Mouse (Mus musculus) kidney, adult 2 months (tissue): ENCODE measurements around the gene Cldn14. TPM values are rescaled to one million over a fixed set of nuclear protein-coding genes. Genes with fewer than 3 reads are reported as not detected.
A peak's percentile ranks its signal among the peaks of the same experiment; 100 is the strongest.

Experiments used
- DNase-seq: peaks from one replicate; pipeline ENCODE4 v3.0.0; 2021
- H3K27ac ChIP-seq: fragments of 200-500 bp; 2 replicates; pipeline ENCODE4 v1.5.1; 2012; ENCODE audit warnings: low read depth, low read length, control low read depth, inconsistent platforms; ENCODE audit not compliant: insufficient read depth
- H3K27me3 ChIP-seq: fragments of 200-500 bp; replicated peaks from 2 replicates; pipeline ENCODE4 v1.6.1; 2012; ENCODE audit warnings: mild to moderate bottlenecking, moderate library complexity, low read length, inconsistent platforms; ENCODE audit not compliant: control insufficient read depth, insufficient read depth
- H3K36me3 ChIP-seq: fragments of 200-500 bp; 2 replicates; pipeline ENCODE4 v1.6.1; 2012; ENCODE audit warnings: mild to moderate bottlenecking, moderate library complexity, low read length, inconsistent platforms; ENCODE audit not compliant: control insufficient read depth, insufficient read depth
- H3K4me1 ChIP-seq: fragments of 200-500 bp; 2 replicates; pipeline ENCODE4 v1.6.1; 2011; ENCODE audit warnings: low read length; ENCODE audit not compliant: control insufficient read depth, insufficient read depth
- H3K4me3 ChIP-seq: fragments of 200-500 bp; 2 replicates; pipeline ENCODE4 v1.5.1; 2011; ENCODE audit warnings: mild to moderate bottlenecking, low read depth, low read length, control low read depth; ENCODE audit not compliant: insufficient read depth
- CTCF ChIP-seq: fragments of 200-500 bp; conservative IDR thresholded peaks from 2 replicates; pipeline ENCODE4 v1.5.1; 2011; ENCODE audit warnings: low read depth, mild to moderate bottlenecking, control low read depth, low read length, moderate library complexity, mixed read lengths; ENCODE audit not compliant: insufficient read depth, insufficient read length
- POLR2A ChIP-seq: fragments of 200-500 bp; IDR thresholded peaks from one replicate; pipeline ENCODE4 v1.6.1; 2011; ENCODE audit warnings: low read depth, low read length, control low read depth
- WGBS: fragments of 180-500 bp; shearing (Covaris S2); methylation state at CpG from one replicate; pipeline ENCODE4 v1.1.7; 2018; 5-methylcytosine and 5-hydroxymethylcytosine counted together
- polyA plus RNA-seq: library from polyadenylated mRNA; depleted of rRNA; stranded (reverse); fragments of >200 nt; gene quantifications from 2 replicates; pipeline ENCODE4 v1.2.3, GENCODE M21; 2012

Cldn14 gene
- polyA plus RNA-seq, 1 experiment: 0.38 TPM

DNA sequence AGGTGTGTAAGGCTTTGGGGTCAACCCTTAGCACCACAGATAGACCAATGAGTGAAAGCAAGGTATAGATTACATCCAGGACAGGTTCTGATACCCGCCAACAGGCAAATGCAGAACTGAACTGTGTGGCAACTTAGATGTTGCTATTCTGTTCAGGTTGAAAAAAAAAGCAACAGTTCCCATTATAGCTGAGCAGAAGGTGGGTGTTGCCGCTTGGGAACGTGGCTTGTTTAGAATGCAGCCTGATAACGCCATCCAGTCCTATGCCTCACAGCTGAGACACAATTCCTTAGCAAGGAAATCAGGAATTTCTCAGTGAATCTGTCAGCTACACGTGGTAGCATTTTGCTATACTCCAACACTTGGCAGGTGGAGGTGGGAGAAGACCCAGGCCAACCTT lies 115.4 kb downstream of the Cldn14 start:
- TF ChIP-seq POLR2A (no peak), CTCF (no peak)
- 93% methylated on average over 5 of the region's 5 CpGs for WGBS
- Histone ChIP-seq H3K4me1 (no peaks in the 10 kb centered on the region), H3K27ac (no peak overlapping the region), H3K36me3 (no peaks in the 10 kb centered on the region), H3K4me3 (no peak overlapping the region), H3K27me3 (no peaks in the 10 kb centered on the region)
- no peak for DNase-seq

GRCm38 (mm10) chr16:93890948-93891604 lies 117.6 kb downstream of the Cldn14 start:
- no peak overlapping the region for H3K4me3 ChIP-seq
- H3K27ac ChIP-seq: no peak overlapping the region
- H3K36me3 ChIP-seq: no peaks in the 10 kb centered on the region
- WGBS: 79% methylated on average over 12 of the region's 12 CpGs
- H3K4me1 ChIP-seq: no peaks in the 10 kb centered on the region
- no peak for DNase-seq
- TF ChIP-seq POLR2A: no peak
- no peak for TF ChIP-seq CTCF
- no peaks in the 10 kb centered on the region for H3K27me3 ChIP-seq

- H3K36me3 ChIP-seq: no peaks in the 10 kb centered on the region
Measured at GRCm38 (mm10) chr16:93888481-93888880, 120.2 kb downstream of the Cldn14 start.

DNA sequence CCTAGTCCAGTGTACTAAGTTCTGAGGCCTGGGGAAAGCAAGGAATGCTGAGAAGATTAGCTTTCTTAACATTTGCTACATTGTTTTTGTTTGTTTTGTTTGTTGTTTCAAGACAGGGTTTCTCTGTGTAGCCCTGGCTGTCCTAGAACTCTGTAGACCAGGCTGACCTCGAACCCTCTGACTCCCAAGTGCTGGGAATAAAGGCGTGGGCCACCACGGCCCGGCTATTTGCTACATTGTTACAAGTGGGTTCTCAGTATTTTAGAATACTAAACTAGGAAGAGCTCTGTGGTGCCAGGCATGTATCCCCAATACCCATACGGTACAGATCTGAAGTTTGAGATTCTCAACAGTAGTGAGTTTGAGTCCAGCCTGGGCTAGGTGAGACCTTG lies 123.9 kb downstream of the Cldn14 start:
- no peaks in the 10 kb centered on the region for H3K27me3 ChIP-seq
- TF ChIP-seq CTCF (no peak), POLR2A (no peak)
- 60% methylated on average over 5 of the region's 5 CpGs for WGBS
- no peak for DNase-seq
- no peaks in the 10 kb centered on the region for H3K36me3 ChIP-seq
- H3K27ac ChIP-seq: no peak overlapping the region
- H3K4me1 ChIP-seq: no peaks in the 10 kb centered on the region; the same call in 1 of the 2 replicates
- H3K4me3 ChIP-seq: peak overlapping the region; percentile 65; the same call in 1 of the 2 replicates

More at GRCm38 (mm10) chr16:93888481-93888880, 120.2 kb downstream of the Cldn14 start:
- Histone ChIP-seq H3K27ac (no peak overlapping the region), H3K4me1 (no peaks in the 10 kb centered on the region; the same call in 1 of the 2 replicates), H3K27me3 (no peaks in the 10 kb centered on the region), H3K4me3 (no peak overlapping the region)
- DNase-seq: no peak
- TF ChIP-seq POLR2A (no peak), CTCF (no peak)
- WGBS: 91% methylated on average over 6 of the region's 6 CpGs

DNA sequence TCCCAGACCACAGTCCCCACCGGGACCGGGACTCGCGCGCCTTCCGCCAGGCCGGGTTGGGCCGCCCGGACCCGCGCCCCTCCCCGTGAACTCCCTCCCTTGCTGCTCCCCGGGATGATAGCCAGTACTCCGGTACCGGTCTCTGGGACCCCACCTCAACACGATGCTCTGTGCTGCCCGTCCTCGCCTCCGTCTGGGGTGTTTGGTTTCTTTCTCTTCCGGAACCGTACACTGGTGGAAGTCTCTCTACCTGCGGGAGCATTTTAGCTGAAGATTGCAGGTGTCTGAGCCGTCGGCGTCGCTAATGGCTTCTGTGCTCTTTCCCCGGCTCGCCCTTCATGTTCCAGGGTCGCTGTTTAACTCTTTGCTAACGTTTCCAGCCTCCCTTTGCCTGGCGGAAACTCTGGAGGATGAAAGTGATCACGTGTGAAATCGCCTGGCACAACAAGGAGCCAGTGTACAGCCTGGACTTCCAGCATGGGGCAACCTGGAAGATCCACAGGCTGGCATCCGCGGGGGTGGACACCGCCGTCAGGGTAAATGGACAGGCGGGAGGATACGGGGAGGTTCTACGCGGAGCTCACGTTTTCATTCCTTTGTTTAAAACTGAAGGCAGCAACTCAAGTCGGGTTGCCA lies 124.4 kb downstream of the Cldn14 start:
- Histone ChIP-seq H3K36me3 (no peaks in the 10 kb centered on the region), H3K27me3 (no peaks in the 10 kb centered on the region), H3K4me1 (no peaks in the 10 kb centered on the region; the same call in 1 of the 2 replicates), H3K4me3 (peak overlapping the region; percentile 65), H3K27ac (no peak overlapping the region)
- TF ChIP-seq POLR2A: no peak
- TF ChIP-seq CTCF: no peak
- WGBS: under 1% methylated on average over 43 of the region's 43 CpGs
- DNase-seq: peak; percentile 32

- H3K27me3 ChIP-seq: no peaks in the 10 kb centered on the region
- no peaks in the 10 kb centered on the region for H3K36me3 ChIP-seq
- peak within 1 kb of the TSS; percentile 65 for H3K4me3 ChIP-seq
- H3K27ac ChIP-seq: no peak within 1 kb of the TSS
- WGBS: under 1% methylated on average over 54 of the region's 54 CpGs
- no peaks in the 10 kb centered on the region; the same call in 1 of the 2 replicates for H3K4me1 ChIP-seq
- TF ChIP-seq POLR2A (no peak), CTCF (no peak)
- peak; percentile 98 for DNase-seq
Measured at GRCm38 (mm10) chr16:93883423-93884085, 125.1 kb downstream of the Cldn14 start, which contains the start of gene Chaf1b. TSS of gene Chaf1b (plus strand) at chr16:93883901.
